Mouse (Mus musculus) kidney, adult 2 months (tissue): Measurements from ENCODE around the gene Asb18. TPM values are rescaled to one million over a fixed set of nuclear protein-coding genes. Genes with fewer than 3 reads are reported as not detected.
A peak's percentile ranks its signal among the peaks of the same experiment; 100 is the strongest.

Source experiments
- DNase-seq: peaks from one replicate; pipeline ENCODE4 v3.0.0; 2021
- H3K27ac ChIP-seq: fragments of 200-500 bp; 2 replicates; pipeline ENCODE4 v1.5.1; 2012; ENCODE audit warnings: low read depth, low read length, control low read depth, inconsistent platforms; ENCODE audit not compliant: insufficient read depth
- H3K27me3 ChIP-seq: fragments of 200-500 bp; replicated peaks from 2 replicates; pipeline ENCODE4 v1.6.1; 2012; ENCODE audit warnings: mild to moderate bottlenecking, moderate library complexity, low read length, inconsistent platforms; ENCODE audit not compliant: control insufficient read depth, insufficient read depth
- H3K36me3 ChIP-seq: fragments of 200-500 bp; 2 replicates; pipeline ENCODE4 v1.6.1; 2012; ENCODE audit warnings: mild to moderate bottlenecking, moderate library complexity, low read length, inconsistent platforms; ENCODE audit not compliant: control insufficient read depth, insufficient read depth
- H3K4me1 ChIP-seq: fragments of 200-500 bp; 2 replicates; pipeline ENCODE4 v1.6.1; 2011; ENCODE audit warnings: low read length; ENCODE audit not compliant: control insufficient read depth, insufficient read depth
- H3K4me3 ChIP-seq: fragments of 200-500 bp; 2 replicates; pipeline ENCODE4 v1.5.1; 2011; ENCODE audit warnings: mild to moderate bottlenecking, low read depth, low read length, control low read depth; ENCODE audit not compliant: insufficient read depth
- CTCF ChIP-seq: fragments of 200-500 bp; conservative IDR thresholded peaks from 2 replicates; pipeline ENCODE4 v1.5.1; 2011; ENCODE audit warnings: low read depth, mild to moderate bottlenecking, control low read depth, low read length, moderate library complexity, mixed read lengths; ENCODE audit not compliant: insufficient read depth, insufficient read length
- POLR2A ChIP-seq: fragments of 200-500 bp; IDR thresholded peaks from one replicate; pipeline ENCODE4 v1.6.1; 2011; ENCODE audit warnings: low read depth, low read length, control low read depth
- WGBS: fragments of 180-500 bp; shearing (Covaris S2); methylation state at CpG from one replicate; pipeline ENCODE4 v1.1.7; 2018; 5-methylcytosine and 5-hydroxymethylcytosine counted together
- polyA plus RNA-seq: library from polyadenylated mRNA; depleted of rRNA; stranded (reverse); fragments of >200 nt; gene quantifications from 2 replicates; pipeline ENCODE4 v1.2.3, GENCODE M21; 2012

Asb18 gene
- polyA plus RNA-seq, 1 experiment, result 0.81 TPM

DNA sequence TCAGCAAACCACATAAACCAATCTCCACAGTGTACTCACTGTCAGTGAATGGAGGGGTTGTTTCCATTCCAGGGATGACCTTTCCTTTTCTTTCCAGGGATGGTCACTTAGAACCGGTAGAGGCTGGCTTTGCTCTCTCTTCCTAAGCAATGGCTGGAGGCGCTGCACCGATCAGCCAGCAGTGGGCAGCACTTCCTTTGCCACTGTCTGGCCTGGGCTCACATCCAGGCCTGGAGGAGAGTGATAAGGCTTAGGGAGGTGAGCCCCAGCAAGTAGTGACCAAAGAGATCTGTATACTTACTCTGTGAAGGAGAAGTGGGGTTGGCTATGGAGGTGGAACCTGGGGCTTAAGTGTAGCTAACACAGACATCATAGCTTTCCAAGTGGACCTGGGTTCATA is 12.5 kb upstream of the Asb18 start:
- H3K4me1 ChIP-seq, result no peaks in the 10 kb centered on the region
- no peaks in the 10 kb centered on the region for H3K27me3 ChIP-seq
- no peaks in the 10 kb centered on the region for H3K36me3 ChIP-seq
- H3K4me3 ChIP-seq, result no peak overlapping the region
- 22% methylated on average over 3 of the region's 3 CpGs for WGBS
- H3K27ac ChIP-seq, result no peak overlapping the region
- TF ChIP-seq POLR2A (no peak), CTCF (peak; percentile 54)
- DNase-seq, result peak; percentile 4

DNA sequence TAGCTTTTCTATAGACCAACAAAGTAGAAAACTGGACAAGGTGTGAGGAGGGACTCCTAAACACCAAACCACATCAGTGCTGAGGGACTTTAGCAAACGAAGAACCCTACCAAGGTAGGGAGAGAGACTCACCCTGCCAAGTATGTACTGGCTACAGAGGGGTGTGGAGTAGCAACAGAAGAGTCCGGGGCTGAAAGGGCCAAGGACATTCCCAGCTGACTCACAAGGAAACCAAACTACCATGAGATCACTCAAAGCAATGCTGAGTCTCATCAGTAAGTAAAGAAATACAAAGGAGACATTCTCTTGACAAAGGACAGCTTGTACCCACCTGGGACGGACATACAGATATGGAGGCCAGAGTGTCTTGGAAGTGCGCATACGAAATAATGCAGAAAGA is 5.9 kb upstream of the Asb18 start:
- Histone ChIP-seq H3K27ac (no peak overlapping the region), H3K36me3 (no peaks in the 10 kb centered on the region), H3K4me1 (no peaks in the 10 kb centered on the region), H3K4me3 (no peak overlapping the region), H3K27me3 (no peaks in the 10 kb centered on the region)
- 87% methylated on average over 5 of the region's 5 CpGs for WGBS
- no peak for TF ChIP-seq POLR2A
- no peak for TF ChIP-seq CTCF
- no peak for DNase-seq

DNA sequence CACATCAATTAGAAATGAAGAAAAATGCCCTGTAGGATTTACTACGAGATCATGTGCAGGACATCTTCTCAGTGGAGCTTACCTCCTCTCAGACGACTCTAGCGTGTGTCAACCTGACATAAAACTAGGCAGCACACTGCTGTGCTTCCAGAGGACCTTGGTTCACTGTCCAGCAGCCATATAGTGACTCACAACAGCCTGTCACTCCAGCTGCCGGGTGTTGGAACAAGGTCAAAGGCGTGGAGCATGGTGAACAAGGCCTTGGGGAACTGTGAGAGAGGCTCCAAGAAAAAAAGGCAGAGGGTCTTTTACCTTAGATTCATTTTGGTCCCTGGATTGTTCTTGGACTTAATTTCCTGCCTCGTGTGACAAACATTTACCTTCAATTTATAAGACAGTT is 3.6 kb upstream of the Asb18 start:
- H3K27me3 ChIP-seq, result no peaks in the 10 kb centered on the region
- H3K4me1 ChIP-seq, result no peaks in the 10 kb centered on the region
- H3K4me3 ChIP-seq, result no peak overlapping the region
- DNase-seq, result no peak
- H3K27ac ChIP-seq, result no peak overlapping the region
- H3K36me3 ChIP-seq, result no peaks in the 10 kb centered on the region
- no peak for TF ChIP-seq POLR2A
- TF ChIP-seq CTCF, result no peak
- 68% methylated on average over 6 of the region's 6 CpGs for WGBS

DNA sequence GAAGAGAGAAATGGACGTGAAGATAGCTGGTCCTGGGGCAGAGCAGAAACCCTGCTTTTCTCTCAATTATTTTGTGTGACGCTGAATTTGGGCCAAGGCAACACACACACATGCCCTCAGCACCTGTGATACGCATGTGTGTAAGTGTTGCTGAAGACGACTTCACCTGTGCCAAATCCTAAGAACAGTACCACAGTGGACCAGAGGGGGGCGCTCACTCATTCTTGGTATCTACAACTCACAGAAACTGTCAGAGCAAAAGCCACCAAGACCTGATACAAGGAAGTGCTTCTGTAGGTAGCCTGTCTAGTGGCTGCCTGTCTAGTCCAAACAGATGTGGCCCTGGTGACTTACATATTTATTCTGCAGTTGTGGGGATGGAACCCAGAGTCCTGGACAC is 1.2 kb downstream of the Asb18 start:
- H3K36me3 ChIP-seq, result no peaks in the 10 kb centered on the region
- H3K4me3 ChIP-seq, result no peak overlapping the region
- H3K27ac ChIP-seq, result no peak overlapping the region
- no peaks in the 10 kb centered on the region for H3K27me3 ChIP-seq
- 85% methylated on average over 5 of the region's 5 CpGs for WGBS
- H3K4me1 ChIP-seq, result no peaks in the 10 kb centered on the region
- DNase-seq, result no peak
- TF ChIP-seq POLR2A (no peak), CTCF (no peak)

DNA sequence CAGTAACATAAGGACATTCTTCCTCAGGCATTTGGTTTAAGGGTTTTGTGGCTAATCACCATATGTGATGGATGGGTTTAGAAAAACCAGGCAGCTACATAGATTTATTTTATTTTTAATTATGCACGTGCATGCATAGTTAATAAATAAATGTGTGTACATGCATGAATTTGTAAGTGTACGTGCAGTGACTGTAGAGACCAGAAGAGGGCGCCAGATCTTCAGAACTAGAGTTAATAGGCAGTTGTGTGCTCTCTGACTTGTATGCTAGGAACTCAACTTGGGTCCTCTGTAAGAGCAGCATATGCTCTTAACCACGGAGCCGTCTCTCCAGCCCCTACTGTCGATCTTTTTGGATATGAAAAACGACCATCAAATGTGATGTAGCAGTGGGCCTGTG is 1.6 kb downstream of the Asb18 start:
- TF ChIP-seq POLR2A, result no peak
- no peak for TF ChIP-seq CTCF
- Histone ChIP-seq H3K27me3 (no peaks in the 10 kb centered on the region), H3K4me3 (no peak overlapping the region), H3K4me1 (no peaks in the 10 kb centered on the region), H3K36me3 (no peaks in the 10 kb centered on the region), H3K27ac (no peak overlapping the region)
- WGBS, result 75% methylated on average over 7 of the region's 7 CpGs
- no peak for DNase-seq

DNA sequence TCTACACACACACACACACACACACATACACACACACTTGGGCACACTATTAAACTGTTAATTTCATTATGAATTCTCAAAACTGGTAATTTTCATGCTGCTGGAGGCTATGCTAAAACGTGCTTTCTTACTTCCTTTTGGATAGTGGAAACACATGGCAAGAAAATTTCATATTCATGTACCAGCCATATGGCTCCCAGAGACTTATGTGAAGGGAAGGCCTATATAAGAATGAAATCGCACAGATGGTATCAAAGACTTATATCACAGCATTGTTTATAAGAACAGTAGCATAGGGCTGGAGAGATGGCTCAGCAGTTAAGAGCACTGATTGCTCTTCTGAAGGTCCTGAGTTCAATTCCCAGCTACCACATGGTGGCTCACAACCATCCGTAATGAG is 2.3 kb downstream of the Asb18 start:
- 86% methylated on average over 3 of the region's 3 CpGs for WGBS
- Histone ChIP-seq H3K4me1 (no peaks in the 10 kb centered on the region), H3K27ac (no peak overlapping the region), H3K4me3 (no peak overlapping the region), H3K27me3 (no peaks in the 10 kb centered on the region), H3K36me3 (no peaks in the 10 kb centered on the region)
- TF ChIP-seq CTCF, result no peak
- no peak for TF ChIP-seq POLR2A
- DNase-seq, result no peak

DNA sequence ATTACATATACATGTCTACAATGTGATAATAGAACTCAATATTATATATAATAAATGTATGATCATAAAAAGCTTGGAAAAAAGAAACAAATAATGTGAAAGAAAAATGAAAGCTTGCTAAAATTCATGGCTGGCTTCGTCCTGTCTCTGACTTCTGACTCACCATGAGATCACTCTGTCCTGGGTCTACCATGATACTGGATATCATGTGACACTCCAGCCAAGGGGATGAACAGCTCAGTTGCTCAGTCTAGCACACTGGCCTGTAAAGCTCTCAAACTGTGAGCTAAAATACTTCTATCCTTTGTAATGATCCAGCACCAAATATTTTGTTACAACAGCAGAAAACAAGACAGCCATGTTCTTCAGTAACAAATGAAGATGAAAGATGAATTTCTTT is 4.4 kb downstream of the Asb18 start:
- 78% methylated on average over 1 of the region's 1 CpGs for WGBS

DNA sequence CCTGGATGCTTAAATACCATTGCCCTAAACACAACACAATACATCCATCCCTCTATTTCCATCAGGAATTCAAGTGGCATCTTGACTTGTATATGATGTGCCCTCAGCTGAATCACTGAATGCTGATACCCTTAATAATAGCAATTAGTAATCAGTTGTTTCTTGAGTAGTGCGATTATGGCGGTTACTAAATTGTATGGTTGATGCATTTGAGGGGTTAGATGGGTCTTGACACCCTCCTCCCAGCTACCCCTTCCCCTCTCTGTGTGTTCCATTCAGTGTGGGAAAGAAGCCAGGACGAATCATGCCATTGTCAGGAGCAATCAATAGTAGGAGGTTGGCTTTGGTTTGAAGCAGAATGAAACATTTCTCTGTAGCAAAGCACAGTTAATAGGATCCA is 5.3 kb downstream of the Asb18 start:
- DNase-seq, result no peak
- WGBS, result 88% methylated on average over 3 of the region's 3 CpGs
- Histone ChIP-seq H3K27ac (no peak overlapping the region), H3K36me3 (no peaks in the 10 kb centered on the region), H3K4me3 (no peak overlapping the region), H3K27me3 (no peaks in the 10 kb centered on the region), H3K4me1 (no peaks in the 10 kb centered on the region)
- TF ChIP-seq CTCF, result no peak
- TF ChIP-seq POLR2A, result no peak

More for the DNA sequence above, 4.4 kb downstream of the Asb18 start:
- Histone ChIP-seq H3K4me1 (no peaks in the 10 kb centered on the region), H3K27me3 (no peaks in the 10 kb centered on the region), H3K36me3 (no peaks in the 10 kb centered on the region), H3K4me3 (no peak overlapping the region), H3K27ac (no peak overlapping the region)
- no peak for DNase-seq
- TF ChIP-seq POLR2A (no peak), CTCF (no peak)
